Mouse (Mus musculus): ENCODE measurements around the gene Gm28490. TPM values are rescaled to one million over a fixed set of nuclear protein-coding genes. Genes with fewer than 3 reads are reported as not detected.
"Not testable (repeated sequence)": the region's sequence is repeated elsewhere in the genome, so short reads cannot be mapped to it uniquely, and the experiment has no call there.

Gene Gm28490
- polyA plus RNA-seq (2012; ENCODE audit: insufficient read depth, low replicate concordance), result not detected in 2 replicates

GRCm38 (mm10) chrY:31634656-31635055 lies at the start of gene Gm28490:
TSS of gene Gm28490 (minus strand) at chrY:31634756.
- H3K36me3 ChIP-seq (replicated peaks; ENCODE audit: low read length); H3K4me1 ChIP-seq; H3K27me3 ChIP-seq (replicated peaks); H3K9me3 ChIP-seq; H3K4me3 ChIP-seq (replicated peaks): not testable (repeated sequence)

All from megakaryocyte, embryonic 14.5 days (primary cell).